Mouse (Mus musculus) CH12.LX (cell line): ENCODE measurements around the gene Kctd7. TPM values are rescaled to one million over a fixed set of nuclear protein-coding genes. Genes with fewer than 3 reads are reported as not detected.

Source experiments
- DNase-seq: peaks from one replicate; pipeline ENCODE4 v3.0.0-alpha.2; 2013; ENCODE audit errors: extremely low read depth
- H3K27ac ChIP-seq: 2 replicates; pipeline ENCODE4 v1.5.1; 2012; ENCODE audit warnings: low read depth, mild to moderate bottlenecking, control low read depth, moderate library complexity; ENCODE audit not compliant: insufficient read depth
- H3K27me3 ChIP-seq: replicated peaks from 2 replicates; pipeline ENCODE3; 2012; ENCODE audit warnings: inconsistent platforms
- H3K36me3 ChIP-seq, 2 experiments: replicated peaks in 1 of 2; 2 replicates each; pipeline versions ENCODE3 to v1.6.1; 2012; ENCODE audit warnings: inconsistent platforms in 1 of 2, low read length in 1 of 2, mild to moderate bottlenecking in 1 of 2, mixed read lengths in 1 of 2, moderate library complexity in 1 of 2; ENCODE audit not compliant: control insufficient read depth in 1 of 2, insufficient read depth in 1 of 2
- H3K4me1 ChIP-seq, 2 experiments: 2 replicates each; pipeline ENCODE4 v1.6.1; 2012; ENCODE audit warnings: inconsistent platforms in 1 of 2, moderate library complexity in 1 of 2; ENCODE audit not compliant: insufficient read depth in 2 of 2, control insufficient read depth in 1 of 2
- H3K4me2 ChIP-seq: 2 replicates; pipeline ENCODE4 v1.6.1; 2012; ENCODE audit warnings: low read depth, mild to moderate bottlenecking, control low read depth; ENCODE audit not compliant: poor library complexity, insufficient read depth, severe bottlenecking
- H3K4me3 ChIP-seq, 3 experiments: fragments of 150-350 bp in 1 of 3; sonication (generic) in 1 of 3; replicated peaks in 1 of 3; 2 replicates each; pipeline versions ENCODE3 to v1.5.1; 2011 to 2012; ENCODE audit warnings: low read depth in 2 of 3, low read length in 2 of 3, mild to moderate bottlenecking in 2 of 3, moderate library complexity in 2 of 3, control low read depth in 1 of 3, improper control_type of control experiment in 1 of 3, inconsistent platforms in 1 of 3, mixed read lengths in 1 of 3; ENCODE audit not compliant: poor library complexity in 1 of 3
- H3K79me2 ChIP-seq: replicated peaks from 2 replicates; pipeline ENCODE4 v1.6.1; 2012; ENCODE audit warnings: mild to moderate bottlenecking, moderate library complexity; ENCODE audit not compliant: control insufficient read depth, poor library complexity, insufficient read depth, severe bottlenecking; ENCODE audit errors: extremely low read depth
- H3K9ac ChIP-seq: 2 replicates; pipeline ENCODE4 v1.6.1; 2012; ENCODE audit warnings: low read depth, mild to moderate bottlenecking, control low read depth, moderate library complexity; ENCODE audit not compliant: insufficient read depth
- H3K9me3 ChIP-seq: replicated peaks from 2 replicates; pipeline ENCODE3; 2012; ENCODE audit warnings: low read length, inconsistent platforms, mixed read lengths
- BHLHE40 ChIP-seq: IDR thresholded peaks from 2 replicates; pipeline ENCODE4 v1.6.1; 2011; ENCODE audit warnings: mild to moderate bottlenecking, low read depth, low read length, improper control_type of control experiment
- CHD1 ChIP-seq: IDR thresholded peaks from 2 replicates; pipeline ENCODE4 v1.6.1; 2012; ENCODE audit warnings: low read depth, low read length, improper control_type of control experiment, inconsistent platforms
- CHD2 ChIP-seq: IDR thresholded peaks from 2 replicates; pipeline ENCODE4 v1.6.1; 2011; ENCODE audit warnings: low read length, improper control_type of control experiment
- E2F4 ChIP-seq: IDR thresholded peaks from 2 replicates; pipeline ENCODE4 v1.6.1; 2011; ENCODE audit warnings: low read depth, low read length, improper control_type of control experiment; ENCODE audit not compliant: insufficient replicate concordance
- ELF1 ChIP-seq: IDR thresholded peaks from 2 replicates; pipeline ENCODE4 v1.6.1; 2014; ENCODE audit warnings: low read depth, mild to moderate bottlenecking, inconsistent platforms, low read length, improper control_type of control experiment
- EP300 ChIP-seq: IDR thresholded peaks from 2 replicates; pipeline ENCODE4 v1.6.1; 2011; ENCODE audit warnings: low read length, improper control_type of control experiment
- ETS1 ChIP-seq: conservative IDR thresholded peaks from 2 replicates; pipeline ENCODE4 v1.6.1; 2012; ENCODE audit warnings: low read depth, mild to moderate bottlenecking, inconsistent platforms, low read length, improper control_type of control experiment, moderate library complexity
- GABPA ChIP-seq: IDR thresholded peaks from 2 replicates; pipeline ENCODE4 v1.6.1; 2012; ENCODE audit warnings: low read depth, low read length, improper control_type of control experiment, inconsistent platforms; ENCODE audit not compliant: insufficient replicate concordance
- IRF4 ChIP-seq: IDR thresholded peaks from 2 replicates; pipeline ENCODE4 v1.6.1; 2014; ENCODE audit warnings: low read depth, mild to moderate bottlenecking, inconsistent platforms, low read length, improper control_type of control experiment
- JUN ChIP-seq: IDR thresholded peaks from 2 replicates; pipeline ENCODE4 v1.6.1; 2011; ENCODE audit warnings: low read depth, mild to moderate bottlenecking, low read length, improper control_type of control experiment, moderate library complexity; ENCODE audit not compliant: insufficient read depth
- JUND ChIP-seq: conservative IDR thresholded peaks from 2 replicates; pipeline ENCODE4 v1.6.1; 2011; ENCODE audit warnings: low read depth, low read length, improper control_type of control experiment
- MAX ChIP-seq: IDR thresholded peaks from 2 replicates; pipeline ENCODE4 v1.6.1; 2011; ENCODE audit warnings: low read length, improper control_type of control experiment
- MAZ ChIP-seq: IDR thresholded peaks from 2 replicates; pipeline ENCODE4 v1.6.1; 2012; ENCODE audit warnings: low read depth, mild to moderate bottlenecking, inconsistent platforms, low read length, improper control_type of control experiment, moderate library complexity
- MEF2A ChIP-seq: IDR thresholded peaks from 2 replicates; pipeline ENCODE4 v1.6.1; 2014; ENCODE audit warnings: low read depth, mild to moderate bottlenecking, inconsistent platforms, low read length, improper control_type of control experiment, borderline replicate concordance
- MXI1 ChIP-seq: IDR thresholded peaks from 2 replicates; pipeline ENCODE4 v1.6.1; 2011; ENCODE audit warnings: mild to moderate bottlenecking, low read depth, low read length, improper control_type of control experiment
- MYC ChIP-seq: IDR thresholded peaks from 2 replicates; pipeline ENCODE4 v1.6.1; 2011; ENCODE audit warnings: low read depth, mild to moderate bottlenecking, improper control_type of control experiment, low read length
- PAX5 ChIP-seq: IDR thresholded peaks from 2 replicates; pipeline ENCODE4 v1.6.1; 2012; ENCODE audit warnings: low read length, inconsistent platforms, mixed read lengths
- POLR2A ChIP-seq: IDR thresholded peaks from 2 replicates; pipeline ENCODE4 v1.6.1; 2011; ENCODE audit warnings: low read depth, mild to moderate bottlenecking, improper control_type of control experiment, low read length
- RCOR1 ChIP-seq: conservative IDR thresholded peaks from 2 replicates; pipeline ENCODE4 v1.6.1; 2012; ENCODE audit warnings: low read depth, mild to moderate bottlenecking, inconsistent platforms, low read length, improper control_type of control experiment
- SIN3A ChIP-seq: IDR thresholded peaks from 2 replicates; pipeline ENCODE4 v1.6.1; 2012; ENCODE audit warnings: low read length, improper control_type of control experiment, inconsistent platforms
- SMC3 ChIP-seq: IDR thresholded peaks from 2 replicates; pipeline ENCODE4 v1.6.1; 2011; ENCODE audit warnings: low read depth, low read length, improper control_type of control experiment
- TBP ChIP-seq: conservative IDR thresholded peaks from 2 replicates; pipeline ENCODE4 v1.6.1; 2011; ENCODE audit warnings: low read depth, low read length, improper control_type of control experiment
- TCF12 ChIP-seq: IDR thresholded peaks from 2 replicates; pipeline ENCODE4 v1.6.1; 2014; ENCODE audit warnings: low read depth, mild to moderate bottlenecking, inconsistent platforms, low read length, improper control_type of control experiment
- USF1 ChIP-seq: IDR thresholded peaks from 2 replicates; pipeline ENCODE4 v1.6.1; 2014; ENCODE audit warnings: low read depth, mild to moderate bottlenecking, inconsistent platforms, low read length, improper control_type of control experiment
- USF2 ChIP-seq: conservative IDR thresholded peaks from 2 replicates; pipeline ENCODE4 v1.6.1; 2011; ENCODE audit warnings: low read depth, low read length, improper control_type of control experiment
- ZC3H11A ChIP-seq: IDR thresholded peaks from 2 replicates; pipeline ENCODE4 v1.6.1; 2012; ENCODE audit warnings: low read depth, mild to moderate bottlenecking, inconsistent platforms, low read length, improper control_type of control experiment
- dilution Hi-C: fragments of 300-500 bp; cut with MboI; formaldehyde crosslinking; loops from 2 replicates; pipeline ENCODE4 v1.14.3; 2020; ENCODE audit warnings: low sequenced_read_pairs; ENCODE audit not compliant: extremely low pct_unique_long_range_greater_than_20kb, extremely low pct_ligation_motif_present
- in situ Hi-C: fragments of 300-500 bp; cut with MboI; formaldehyde crosslinking; loops from 3 replicates; pipeline ENCODE4 v1.14.3; 2019; ENCODE audit warnings: low sequenced_read_pairs, low pct_ligation_motif_present, low pct_unique_long_range_greater_than_20kb, mixed read lengths
- polyA plus RNA-seq: library from polyadenylated mRNA; unstranded; fragments of >175 nt; gene quantifications from 2 replicates; pipeline ENCODE4 v1.2.1, GENCODE M21; 2012; ENCODE audit warnings: low read depth; ENCODE audit not compliant: insufficient read length
- total RNA-seq, 2 experiments: library from RNA; depleted of rRNA; stranded (reverse); fragments of 300-350 nt in 1 of 2; fragments of >200 nt in 1 of 2; gene quantifications; 2 replicates each; pipeline ENCODE4 v1.2.3; 2012 to 2014

The Kctd7 gene
- total and polyA plus RNA-seq, 3 experiments = 2.8 to 4.3 (median 3.3) TPM

DNA sequence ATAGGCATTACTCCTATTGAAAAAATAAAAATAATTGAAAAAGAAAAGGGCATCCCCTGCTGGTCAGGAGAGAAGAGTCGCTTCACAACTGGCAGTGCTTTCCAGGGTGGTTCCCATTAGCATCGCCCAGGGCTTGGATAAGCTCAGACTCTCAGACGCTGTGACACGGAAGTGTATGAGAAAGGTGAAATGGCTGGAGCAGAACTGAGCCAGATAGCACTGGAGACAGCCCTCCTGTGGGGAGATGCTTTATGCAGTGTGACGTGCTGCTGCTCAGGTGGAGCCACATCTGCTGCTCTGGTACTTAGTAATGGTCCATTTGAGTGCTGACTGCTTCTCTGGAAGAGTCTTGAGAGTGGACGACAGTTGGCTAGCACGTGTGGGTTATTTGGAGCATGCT lies 35.7 kb downstream of the Kctd7 start (continued):
- peak; percentile 56; the same call in 1 of the 2 replicates for TF ChIP-seq ELF1
- no peak for TF ChIP-seq EP300
- no peak for TF ChIP-seq JUND
- TF ChIP-seq SMC3 = peak; percentile 35
- no peak for TF ChIP-seq RCOR1
- peak; percentile 62 for TF ChIP-seq SIN3A
- TF ChIP-seq E2F4 = no peak
- TF ChIP-seq USF1 = no peak
- 0 out of 2 replicates have a peak, but pooled peaks have one; percentile 56 for TF ChIP-seq TCF12
- TF ChIP-seq ZC3H11A = 0 out of 2 replicates have a peak, but pooled peaks have one; percentile 9

DNA sequence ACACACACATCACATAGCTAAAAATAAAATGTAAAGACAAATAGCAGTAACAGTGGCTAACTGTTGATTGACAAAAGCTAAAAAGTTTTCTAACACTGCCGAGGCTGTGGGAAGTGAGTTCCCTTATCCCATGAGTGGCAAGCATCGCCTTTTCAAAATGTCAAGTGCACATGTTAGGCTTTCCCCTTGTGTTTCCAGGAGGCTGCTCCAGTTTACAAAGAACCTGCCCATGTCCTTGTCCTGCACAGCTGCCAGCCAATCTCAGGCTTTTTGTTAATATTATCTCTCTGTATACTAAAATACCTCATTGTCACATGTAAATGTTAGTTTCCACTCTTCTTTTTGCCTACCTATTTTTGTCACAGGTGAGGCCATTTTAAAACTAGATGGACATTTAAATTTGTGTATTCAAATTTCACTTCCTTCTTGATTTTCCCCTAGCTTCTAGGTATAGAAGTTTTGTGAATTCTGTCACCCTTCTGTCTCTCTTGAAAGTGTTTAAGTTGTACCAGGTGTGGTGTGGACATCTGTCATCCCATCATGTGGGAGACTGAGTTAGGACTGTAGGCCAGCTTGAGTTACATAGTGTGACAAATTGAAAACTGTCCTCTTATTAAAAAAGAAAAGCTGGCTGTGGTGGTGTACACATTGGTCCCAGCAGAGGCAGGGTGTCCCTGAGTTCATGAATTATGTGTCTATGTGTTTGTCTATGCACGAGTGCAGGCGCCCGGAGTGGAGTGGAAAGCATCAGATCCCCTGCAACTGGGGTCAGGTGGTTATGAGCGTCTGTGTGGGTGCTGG lies 37.3 kb downstream of the Kctd7 start:
- peak overlapping the region; percentile 96 for H3K27ac ChIP-seq
- H3K9me3 ChIP-seq = no peaks in the 10 kb centered on the region
- dilution Hi-C loops = no loop called here
- in situ Hi-C loops = no loop called here
- TF ChIP-seq CHD2 = no peak
- TF ChIP-seq EP300 = peak; percentile 85
- TF ChIP-seq BHLHE40 = peak; percentile 51
- peak; percentile 31; the same call in 1 of the 2 replicates for TF ChIP-seq TBP
- no peak for TF ChIP-seq CHD1
- TF ChIP-seq MYC = peak; percentile 86
- no peak for TF ChIP-seq MAZ
- TF ChIP-seq GABPA = no peak
- peak; percentile 88 for TF ChIP-seq MAX
- peak; percentile 87 for TF ChIP-seq ETS1
- TF ChIP-seq MXI1 = peak; percentile 84; the same call in 1 of the 2 replicates
- TF ChIP-seq ZC3H11A = no peak
- peak; percentile 75; the same call in 1 of the 2 replicates for TF ChIP-seq JUND
- TF ChIP-seq MEF2A = peak; percentile 99
- peak; percentile 54 for TF ChIP-seq POLR2A
- no peak for TF ChIP-seq USF2
- peak; percentile 65 for TF ChIP-seq JUN
- TF ChIP-seq IRF4 = peak; percentile 46; the same call in 1 of the 2 replicates
- TF ChIP-seq PAX5 = no peak
- TF ChIP-seq TCF12 = peak; percentile 93
- H3K4me2 ChIP-seq = peak overlapping the region; percentile 95
- H3K27me3 ChIP-seq = no peaks in the 10 kb centered on the region
- H3K9ac ChIP-seq = peak overlapping the region; percentile 42; the same call in 1 of the 2 replicates
- H3K36me3 ChIP-seq = peaks cover 0 to 21% of the 10 kb centered on the region in 2 experiments
- peak; percentile 80 for DNase-seq
- H3K4me3 ChIP-seq = peak overlapping the region in 1 of 3 experiments; percentile 18
- H3K4me1 ChIP-seq = peaks cover 39 to 91% of the 10 kb centered on the region in 2 experiments
- H3K79me2 ChIP-seq = peaks cover 74% of the 10 kb centered on the region
